Mouse (Mus musculus): ENCODE measurements around the gene Il1rl1. TPM values are rescaled to one million over a fixed set of nuclear protein-coding genes. Genes with fewer than 3 reads are reported as not detected.

Il1rl1 gene
- total and polyA plus RNA-seq, 2 experiments from 2014 or later = 0.29 to 1.6 TPM

DNA sequence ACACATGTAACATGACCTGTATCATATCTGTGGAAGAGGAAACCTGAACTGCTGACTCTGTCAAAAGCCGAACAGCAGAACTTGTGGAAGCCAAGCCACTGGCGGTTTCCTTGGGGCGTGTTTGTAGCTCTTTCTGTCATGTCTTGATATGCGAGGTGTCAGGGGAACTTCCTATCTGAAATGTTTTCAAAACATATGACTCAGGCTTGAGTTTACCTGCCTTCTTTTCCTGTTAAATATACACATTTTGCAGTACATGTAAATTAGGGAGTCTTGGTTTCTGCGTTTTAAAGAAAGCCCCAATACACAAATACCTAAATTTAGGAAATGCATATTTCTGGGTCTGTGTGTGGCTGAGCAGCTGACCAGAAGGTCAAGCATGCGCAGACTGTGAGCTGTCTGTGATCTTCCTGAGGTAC lies 50.1 kb downstream of the Il1rl1 start:
- WGBS = 52% methylated on average over 6 of the region's 6 CpGs
- Histone ChIP-seq H3K9me3 (replicated peaks; ENCODE audit: control insufficient read depth, low read length) (no peaks in the 10 kb centered on the region), H3K4me1 (ENCODE audit: control insufficient read depth, insufficient read depth) (no peaks in the 10 kb centered on the region), H3K4me3 (ENCODE audit: low read depth, low read length) (no peak overlapping the region), H3K27ac (ENCODE audit: low read depth) (no peak overlapping the region), H3K9ac (replicated peaks; ENCODE audit: low read depth, low read length) (no peak overlapping the region), H3K27me3 (ENCODE audit: control insufficient read depth, insufficient read depth, low read length) (no peaks in the 10 kb centered on the region), H3K36me3 (replicated peaks; ENCODE audit: control insufficient read depth, insufficient read depth, low read length) (no peaks in the 10 kb centered on the region), H3K4me2 (ENCODE audit: low read depth, low read length) (no peak overlapping the region)
- DNase-seq (ENCODE audit: low spot score) (no peak), ATAC-seq (ENCODE audit: insufficient read depth, low read depth) (no peak)
- no peak for TF ChIP-seq CTCF (IDR thresholded peaks at IDR 0.05; ENCODE audit: low read depth)
- no peak for TF ChIP-seq EP300 (IDR thresholded peaks at IDR 0.05; ENCODE audit: low read depth)

DNA sequence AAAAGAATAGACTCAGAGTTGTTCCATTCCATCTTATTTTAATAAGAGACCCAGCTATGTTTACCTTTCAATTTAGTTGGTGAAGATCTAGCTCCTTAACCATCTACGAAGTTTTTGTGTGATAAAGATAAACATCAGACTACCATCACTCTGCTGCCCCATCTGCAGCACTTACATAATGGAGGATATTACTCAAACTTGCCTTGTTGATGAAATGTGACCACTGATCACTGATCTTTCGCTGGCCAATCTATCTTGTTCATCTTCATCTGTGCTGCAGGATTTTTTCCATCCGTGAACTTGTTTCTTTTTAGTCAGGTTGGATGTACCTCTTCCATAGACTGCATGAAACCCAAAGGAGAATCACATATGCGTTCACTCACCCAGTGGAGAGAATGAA lies 65.2 kb downstream of the Il1rl1 start:
- Histone ChIP-seq H3K27ac (ENCODE audit: low read depth) (no peak overlapping the region), H3K9ac (replicated peaks; ENCODE audit: low read depth, low read length) (no peak overlapping the region), H3K9me3 (replicated peaks; ENCODE audit: control insufficient read depth, low read length) (no peaks in the 10 kb centered on the region), H3K4me2 (ENCODE audit: low read depth, low read length) (no peak overlapping the region), H3K27me3 (ENCODE audit: control insufficient read depth, insufficient read depth, low read length) (no peaks in the 10 kb centered on the region), H3K36me3 (replicated peaks; ENCODE audit: control insufficient read depth, insufficient read depth, low read length) (no peaks in the 10 kb centered on the region), H3K4me1 (ENCODE audit: control insufficient read depth, insufficient read depth) (no peaks in the 10 kb centered on the region), H3K4me3 (ENCODE audit: low read depth, low read length) (no peak overlapping the region)
- no peak for TF ChIP-seq CTCF (IDR thresholded peaks at IDR 0.05; ENCODE audit: low read depth)
- TF ChIP-seq EP300 (IDR thresholded peaks at IDR 0.05; ENCODE audit: low read depth) = no peak
- 80% methylated on average over 4 of the region's 4 CpGs for WGBS
- DNase-seq (ENCODE audit: low spot score) (no peak), ATAC-seq (ENCODE audit: insufficient read depth, low read depth) (no peak)

DNA sequence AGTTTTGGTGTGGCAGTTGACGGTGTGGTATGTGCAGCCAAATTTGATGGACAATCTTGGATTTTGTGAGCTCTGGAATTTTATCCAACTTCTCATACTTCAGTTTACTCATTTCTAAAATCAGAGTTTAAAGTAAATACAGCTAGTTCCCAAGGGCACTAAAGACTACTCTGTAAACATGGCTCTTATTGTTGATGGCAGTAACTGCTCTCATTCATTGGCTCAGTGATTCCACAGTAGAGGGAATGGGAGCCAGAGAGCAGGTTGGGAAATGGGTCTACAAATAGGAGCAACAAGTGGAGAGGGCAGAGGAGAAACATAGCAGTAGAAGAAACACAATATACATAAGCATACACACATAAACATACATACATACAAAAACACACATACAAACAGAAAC lies 70.3 kb downstream of the Il1rl1 start:
- H3K4me1 ChIP-seq (ENCODE audit: control insufficient read depth, insufficient read depth) = no peaks in the 10 kb centered on the region
- no peak overlapping the region for H3K9ac ChIP-seq (replicated peaks; ENCODE audit: low read depth, low read length)
- WGBS = 86% methylated on average over 1 of the region's 1 CpGs
- no peaks in the 10 kb centered on the region for H3K9me3 ChIP-seq (replicated peaks; ENCODE audit: control insufficient read depth, low read length)
- H3K4me2 ChIP-seq (ENCODE audit: low read depth, low read length) = no peak overlapping the region
- no peak overlapping the region for H3K4me3 ChIP-seq (ENCODE audit: low read depth, low read length)
- DNase-seq (ENCODE audit: low spot score) = no peak
- ATAC-seq (ENCODE audit: insufficient read depth, low read depth) = no peak
- H3K36me3 ChIP-seq (replicated peaks; ENCODE audit: control insufficient read depth, insufficient read depth, low read length) = no peaks in the 10 kb centered on the region
- H3K27ac ChIP-seq (ENCODE audit: low read depth) = no peak overlapping the region
- H3K27me3 ChIP-seq (ENCODE audit: control insufficient read depth, insufficient read depth, low read length) = no peaks in the 10 kb centered on the region
- TF ChIP-seq EP300 (IDR thresholded peaks at IDR 0.05; ENCODE audit: low read depth) (no peak), CTCF (IDR thresholded peaks at IDR 0.05; ENCODE audit: low read depth) (no peak)

DNA sequence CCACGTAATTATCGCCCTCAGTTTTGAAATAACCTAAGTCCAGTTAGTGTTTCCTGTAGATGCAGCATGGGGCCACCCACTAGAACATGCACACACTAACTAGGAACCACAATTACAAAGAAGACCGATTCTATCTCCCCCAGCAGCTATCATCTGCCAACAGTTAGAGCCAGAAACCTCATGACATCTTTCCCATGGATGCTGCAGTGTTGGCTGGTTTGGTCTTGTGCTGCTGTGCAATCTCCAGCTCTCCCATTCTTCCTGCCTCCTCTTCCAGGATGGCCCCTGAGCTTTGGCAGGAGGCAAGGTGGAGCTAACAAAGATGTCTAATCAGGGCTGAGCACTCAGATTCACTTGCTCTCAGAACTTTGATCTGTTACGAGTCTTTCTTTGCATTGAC lies 71.8 kb downstream of the Il1rl1 start:
- WGBS = 82% methylated on average over 4 of the region's 4 CpGs
- no peak for ATAC-seq (ENCODE audit: insufficient read depth, low read depth)
- no peak overlapping the region for H3K9ac ChIP-seq (replicated peaks; ENCODE audit: low read depth, low read length)
- no peak overlapping the region for H3K4me2 ChIP-seq (ENCODE audit: low read depth, low read length)
- H3K27me3 ChIP-seq (ENCODE audit: control insufficient read depth, insufficient read depth, low read length) = no peaks in the 10 kb centered on the region
- no peak for TF ChIP-seq EP300 (IDR thresholded peaks at IDR 0.05; ENCODE audit: low read depth)
- no peak for TF ChIP-seq CTCF (IDR thresholded peaks at IDR 0.05; ENCODE audit: low read depth)
- DNase-seq (ENCODE audit: low spot score) = no peak
- no peak overlapping the region for H3K27ac ChIP-seq (ENCODE audit: low read depth)
- no peaks in the 10 kb centered on the region for H3K36me3 ChIP-seq (replicated peaks; ENCODE audit: control insufficient read depth, insufficient read depth, low read length)
- no peaks in the 10 kb centered on the region for H3K4me1 ChIP-seq (ENCODE audit: control insufficient read depth, insufficient read depth)
- no peak overlapping the region for H3K4me3 ChIP-seq (ENCODE audit: low read depth, low read length)
- H3K9me3 ChIP-seq (replicated peaks; ENCODE audit: control insufficient read depth, low read length) = no peaks in the 10 kb centered on the region

DNA sequence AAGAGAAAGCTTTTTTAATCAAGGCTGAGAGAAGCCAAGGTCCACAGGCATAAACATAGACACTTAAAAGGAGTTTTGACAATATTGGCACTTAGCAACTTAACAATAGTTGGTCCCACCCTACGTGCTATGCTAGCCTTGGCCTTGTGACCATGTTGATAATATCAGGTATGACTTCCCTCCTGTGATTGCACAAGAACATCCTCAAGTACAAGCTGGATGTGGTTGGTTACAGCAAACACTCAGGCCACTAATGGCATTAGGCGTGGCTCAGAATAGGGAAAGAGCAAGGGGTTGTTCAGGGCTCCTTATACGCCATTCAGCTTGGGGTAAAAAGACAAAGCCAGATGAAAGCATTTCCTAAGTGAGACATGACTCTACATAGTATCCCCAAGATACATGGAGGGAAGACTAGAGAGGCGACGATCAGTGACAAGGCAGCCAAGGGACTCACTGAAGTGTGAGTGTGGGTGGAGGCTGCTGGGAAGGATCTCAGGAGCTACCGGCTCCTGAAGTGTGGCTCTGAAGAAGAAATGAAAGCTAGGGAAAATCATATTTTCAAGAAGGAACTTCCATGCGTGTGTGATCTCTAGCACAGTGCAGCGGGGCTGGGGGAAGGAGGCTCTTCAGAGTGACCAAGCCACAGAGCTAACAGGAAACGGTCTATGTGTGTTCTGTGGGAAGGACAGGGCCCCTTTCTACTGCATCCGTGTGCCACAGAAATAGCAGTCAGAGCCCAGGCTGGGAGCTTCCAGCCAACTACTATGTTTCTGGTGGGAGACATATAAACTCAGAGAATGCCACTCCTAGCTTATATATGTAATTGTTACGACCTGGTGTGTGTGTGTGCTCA lies 72.4 kb downstream of the Il1rl1 start:
- no peak overlapping the region for H3K4me2 ChIP-seq (ENCODE audit: low read depth, low read length)
- no peak for TF ChIP-seq EP300 (IDR thresholded peaks at IDR 0.05; ENCODE audit: low read depth)
- TF ChIP-seq CTCF (IDR thresholded peaks at IDR 0.05; ENCODE audit: low read depth) = no peak
- H3K9ac ChIP-seq (replicated peaks; ENCODE audit: low read depth, low read length) = no peak overlapping the region
- no peak overlapping the region for H3K4me3 ChIP-seq (ENCODE audit: low read depth, low read length)
- no peaks in the 10 kb centered on the region for H3K36me3 ChIP-seq (replicated peaks; ENCODE audit: control insufficient read depth, insufficient read depth, low read length)
- ATAC-seq (ENCODE audit: insufficient read depth, low read depth) = no peak
- no peaks in the 10 kb centered on the region for H3K4me1 ChIP-seq (ENCODE audit: control insufficient read depth, insufficient read depth)
- 74% methylated on average over 11 of the region's 11 CpGs for WGBS
- DNase-seq (ENCODE audit: low spot score) = no peak
- H3K9me3 ChIP-seq (replicated peaks; ENCODE audit: control insufficient read depth, low read length) = no peaks in the 10 kb centered on the region
- no peak overlapping the region for H3K27ac ChIP-seq (ENCODE audit: low read depth)
- no peaks in the 10 kb centered on the region for H3K27me3 ChIP-seq (ENCODE audit: control insufficient read depth, insufficient read depth, low read length)

DNA sequence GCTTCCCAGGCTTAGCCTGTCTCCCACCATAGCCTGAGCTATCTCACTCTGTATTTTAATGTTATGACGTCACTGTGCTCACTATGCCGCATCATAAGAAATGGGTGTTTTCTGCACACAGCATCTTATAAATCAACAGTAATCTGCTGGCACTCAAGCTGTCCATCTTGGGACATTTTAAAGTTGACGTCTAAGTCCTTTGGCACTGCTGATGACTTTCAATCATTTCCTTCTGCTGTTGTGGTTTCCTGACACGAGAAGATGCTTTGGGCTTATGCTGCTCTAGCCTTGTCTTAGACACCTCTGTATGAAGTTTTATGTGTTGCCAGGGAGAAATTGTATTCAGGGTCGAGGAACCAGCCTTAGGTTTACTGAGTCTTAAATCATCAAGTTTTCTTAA lies 75.2 kb downstream of the Il1rl1 start:
- H3K4me2 ChIP-seq (ENCODE audit: low read depth, low read length) = no peak overlapping the region
- no peaks in the 10 kb centered on the region for H3K36me3 ChIP-seq (replicated peaks; ENCODE audit: control insufficient read depth, insufficient read depth, low read length)
- no peaks in the 10 kb centered on the region for H3K4me1 ChIP-seq (ENCODE audit: control insufficient read depth, insufficient read depth)
- no peak for ATAC-seq (ENCODE audit: insufficient read depth, low read depth)
- no peak overlapping the region for H3K9ac ChIP-seq (replicated peaks; ENCODE audit: low read depth, low read length)
- 73% methylated on average over 5 of the region's 5 CpGs for WGBS
- no peaks in the 10 kb centered on the region for H3K27me3 ChIP-seq (ENCODE audit: control insufficient read depth, insufficient read depth, low read length)
- no peak overlapping the region for H3K27ac ChIP-seq (ENCODE audit: low read depth)
- no peak overlapping the region for H3K4me3 ChIP-seq (ENCODE audit: low read depth, low read length)
- no peaks in the 10 kb centered on the region for H3K9me3 ChIP-seq (replicated peaks; ENCODE audit: control insufficient read depth, low read length)
- no peak for DNase-seq (ENCODE audit: low spot score)
- TF ChIP-seq EP300 (IDR thresholded peaks at IDR 0.05; ENCODE audit: low read depth) = no peak
- TF ChIP-seq CTCF (IDR thresholded peaks at IDR 0.05; ENCODE audit: low read depth) = no peak

Other genes with a start within 250 kb of the Il1rl1 start
- 4.7 and 5.2 TPM in 2 replicates for gene Il1r1, start 204.5 kb upstream of the Il1rl1 start, total RNA-seq (2014; rRNA removed; ENCODE audit: low replicate concordance)
- 5.1 and 5.6 TPM in 2 replicates for gene Il1r1, start 204.5 kb upstream of the Il1rl1 start, polyA plus RNA-seq (2015; fragmentation: Nextera tagmentation; extraction: Ambion mirVana)
- 2.5 and 9.4 TPM in 2 replicates for gene Il1rl2, start 105.0 kb upstream of the Il1rl1 start, total RNA-seq (2014; rRNA removed; ENCODE audit: low replicate concordance)
- 2.3 and 2.5 TPM in 2 replicates for gene Il1rl2, start 105.0 kb upstream of the Il1rl1 start, polyA plus RNA-seq (2015; fragmentation: Nextera tagmentation; extraction: Ambion mirVana)
- gene Il18r1, start 36.0 kb downstream of the Il1rl1 start, total RNA-seq (2014; rRNA removed; ENCODE audit: low replicate concordance) = 0.39 and 0.46 TPM in 2 replicates
- gene Il18r1, start 36.0 kb downstream of the Il1rl1 start, polyA plus RNA-seq (2015; fragmentation: Nextera tagmentation; extraction: Ambion mirVana) = 0.62 and 0.97 TPM in 2 replicates
- gene Il18rap, start 85.8 kb downstream of the Il1rl1 start, total RNA-seq (2014; rRNA removed; ENCODE audit: low replicate concordance) = 0.27 TPM in 1 of 2 replicates, not detected in the other
- gene Il18rap, start 85.8 kb downstream of the Il1rl1 start, polyA plus RNA-seq (2015; fragmentation: Nextera tagmentation; extraction: Ambion mirVana) = 0.07 and 0.10 TPM in 2 replicates
- gene Slc9a4, start 150.5 kb downstream of the Il1rl1 start, total RNA-seq (2014; rRNA removed; ENCODE audit: low replicate concordance) = not detected in 2 replicates
- gene Slc9a4, start 150.5 kb downstream of the Il1rl1 start, polyA plus RNA-seq (2015; fragmentation: Nextera tagmentation; extraction: Ambion mirVana) = not detected in 2 replicates